Mouse (Mus musculus) retina, postnatal 1 day (tissue): ENCODE data around the gene Mllt10.
A peak's percentile ranks its signal among the peaks of the same experiment; 100 is the strongest.

ENCODE experiments used
- DNase-seq: peaks from one replicate; pipeline ENCODE4 v3.0.0-alpha.2; 2012

The Mllt10 gene

DNA sequence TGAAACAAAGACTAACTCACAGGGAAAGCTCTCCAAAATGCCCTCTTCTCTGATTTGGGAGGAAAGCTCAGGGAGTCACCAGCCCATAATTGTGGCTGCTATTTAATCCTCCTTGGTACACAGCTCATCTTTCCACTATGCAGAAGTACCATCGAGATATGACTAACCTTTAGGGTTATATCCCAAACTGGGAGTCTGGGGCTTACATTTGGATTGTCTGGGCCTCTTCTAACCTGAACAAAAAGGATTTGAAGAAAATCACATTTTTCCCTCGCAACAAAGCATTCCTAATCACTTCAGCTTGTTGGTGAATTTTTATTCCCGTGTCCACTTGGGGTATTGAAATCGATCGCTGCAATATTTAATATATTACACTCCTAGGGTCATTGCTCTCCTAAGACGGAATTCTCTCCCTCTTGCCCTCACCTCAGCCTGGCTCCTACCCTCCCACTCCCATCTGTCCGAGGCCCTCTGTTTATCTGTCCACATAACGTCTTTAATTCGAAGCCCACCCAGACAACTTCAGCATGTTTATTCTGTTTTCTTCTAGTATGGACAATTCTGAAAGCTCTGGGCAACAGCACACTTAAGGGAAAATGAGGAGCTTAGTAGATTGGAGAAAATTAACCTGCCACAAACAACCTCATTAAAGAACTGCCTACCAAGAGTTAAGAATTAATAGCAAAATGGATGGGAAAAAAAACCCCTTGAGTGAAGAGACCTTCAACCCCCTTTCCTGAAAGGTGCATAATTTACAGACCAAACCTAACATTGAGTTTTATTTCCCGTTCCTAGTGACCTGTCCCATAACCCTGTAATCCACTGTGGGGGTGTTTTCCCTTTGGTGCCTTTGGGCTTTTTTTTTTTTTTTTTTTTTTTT, 20.4 kb upstream of the Mllt10 start:
- peak; percentile 21 for DNase-seq

- DNase-seq: peak; percentile 48
Measured at GRCm38 (mm10) chr2:18037491-18037890, 17.5 kb upstream of the Mllt10 start, which contains the start of gene A930004D18Rik. TSS of gene A930004D18Rik (minus strand) at chr2:18037737.

GRCm38 (mm10) chr2:18038141-18038752, 16.8 kb upstream of the Mllt10 start:
- peak; percentile 24 for DNase-seq

DNA sequence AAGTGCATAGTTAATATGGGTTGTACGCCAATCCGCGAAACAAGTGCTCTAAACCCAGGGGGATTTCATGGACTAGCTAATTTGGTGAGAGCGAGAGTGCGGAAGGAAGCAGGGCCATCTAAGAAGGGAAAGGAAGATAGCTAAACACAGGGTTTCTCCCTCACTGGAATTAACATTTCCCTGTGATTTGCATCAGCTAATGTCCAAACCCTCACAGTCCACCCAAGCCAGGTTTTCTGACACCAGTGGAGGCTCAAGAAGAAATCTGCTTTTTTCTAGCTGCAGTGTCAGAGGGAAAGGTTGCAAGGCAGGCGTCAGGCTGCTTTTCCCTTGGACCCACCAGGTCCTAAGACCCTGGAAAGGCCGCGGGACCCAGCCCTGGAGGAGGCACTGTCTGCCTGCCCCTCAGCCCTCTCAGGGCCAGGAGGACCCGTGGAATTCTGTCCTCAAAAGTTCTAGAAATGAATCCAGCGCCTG, 16.1 kb upstream of the Mllt10 start:
- DNase-seq: peak; percentile 53

DNA sequence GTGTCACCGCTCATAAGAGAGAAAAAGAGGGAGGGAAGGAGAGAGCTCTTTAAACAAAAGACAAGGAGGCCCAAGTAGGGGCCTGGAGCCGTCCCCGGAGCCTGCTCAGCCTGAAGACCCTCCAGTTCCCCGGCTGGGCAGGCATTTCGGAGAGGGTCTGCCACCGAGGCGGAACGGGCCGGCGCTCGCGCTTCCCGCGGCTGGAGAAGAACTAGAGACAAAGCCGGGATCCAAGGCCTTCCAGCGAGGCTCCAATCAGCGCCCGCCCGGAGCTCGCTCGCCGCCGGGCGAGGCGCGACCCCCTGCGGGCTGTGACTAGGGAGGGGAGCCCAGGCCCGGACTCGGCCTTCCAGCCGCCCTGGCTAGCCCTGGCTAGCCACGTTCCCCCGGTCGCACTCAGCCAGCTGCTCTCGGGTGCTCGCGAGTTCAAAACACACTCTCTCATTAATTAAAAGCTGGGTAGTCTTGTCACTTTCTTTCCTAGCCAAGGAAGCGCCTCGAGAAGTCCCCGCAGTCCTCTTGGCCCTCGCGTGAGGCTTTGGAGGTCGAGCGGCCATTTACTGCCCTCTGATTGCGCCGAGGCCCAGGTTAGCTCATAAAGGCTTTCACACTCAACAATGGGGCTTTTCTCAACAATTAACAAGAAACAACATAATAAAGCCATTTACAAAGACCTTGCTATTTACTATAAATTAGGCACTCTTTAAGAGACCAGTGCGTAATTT, 15.3 kb upstream of the Mllt10 start:
- DNase-seq: peak; percentile 83

- DNase-seq: peak; percentile 71
Measured at GRCm38 (mm10) chr2:18040347-18041160, 14.5 kb upstream of the Mllt10 start.

DNA sequence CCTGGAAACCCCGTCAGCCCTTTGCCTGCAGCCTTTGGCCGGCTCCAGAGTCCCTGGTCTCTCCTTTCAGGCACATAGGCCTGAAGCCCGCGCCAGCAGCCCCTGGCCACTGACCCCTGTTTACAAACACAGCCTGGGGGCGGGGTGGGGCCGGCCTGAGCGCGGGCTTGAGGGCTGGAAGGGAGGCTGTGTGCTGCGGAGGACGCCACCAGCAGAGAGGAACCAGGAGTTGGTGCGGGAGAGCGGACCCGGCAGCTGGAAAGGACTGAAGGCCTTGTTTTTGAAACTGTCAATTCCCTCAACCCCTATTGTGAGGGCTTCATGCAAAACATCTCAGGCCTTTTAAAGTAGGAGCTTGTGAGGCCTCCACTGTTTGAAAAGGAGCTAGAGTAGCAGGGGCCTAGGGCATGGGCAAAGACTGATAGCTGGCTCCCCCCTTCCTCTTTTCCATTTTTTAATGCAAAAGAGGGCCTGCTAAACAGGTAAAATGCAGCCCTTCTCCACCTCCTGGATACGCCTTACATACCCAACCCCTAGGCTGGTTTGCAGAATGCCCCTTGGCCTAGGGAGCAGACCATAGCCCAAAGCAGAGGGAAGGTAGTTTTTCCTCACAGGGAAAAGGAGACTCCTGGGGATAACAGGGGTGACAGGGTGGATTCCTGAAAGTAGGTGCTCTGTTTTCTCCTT, 13.7 kb upstream of the Mllt10 start:
- DNase-seq: peak; percentile 87

DNA sequence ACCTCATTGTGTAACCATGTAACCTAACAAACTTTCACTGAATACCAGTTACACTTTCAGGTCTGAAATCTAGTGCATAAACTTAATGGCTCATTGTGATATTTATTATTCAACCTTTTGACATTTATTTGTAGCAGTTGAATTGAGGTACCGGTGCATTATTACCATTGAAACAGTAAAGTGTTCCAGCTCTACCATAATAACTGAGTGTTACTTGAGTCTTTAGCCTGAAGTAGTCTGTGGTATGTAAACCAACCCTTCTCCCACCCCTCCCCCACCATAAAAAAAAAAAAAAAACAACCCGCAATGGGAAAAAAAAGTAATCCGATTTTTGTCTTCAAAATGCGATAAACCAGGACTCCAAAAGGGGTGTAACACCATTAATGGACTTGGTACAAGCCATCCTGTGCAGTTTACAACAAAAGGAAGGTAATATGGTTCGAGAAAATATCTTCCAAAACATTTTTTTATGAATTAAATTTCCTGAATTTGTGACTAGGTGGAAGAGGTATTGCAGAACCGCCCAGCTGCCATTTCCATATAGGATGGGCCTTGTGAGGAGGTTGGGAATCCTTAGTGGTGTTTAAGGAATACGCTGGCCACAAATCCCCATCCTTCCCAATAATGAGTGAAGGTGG, 9.8 kb upstream of the Mllt10 start:
- peak; percentile 38 for DNase-seq

DNA sequence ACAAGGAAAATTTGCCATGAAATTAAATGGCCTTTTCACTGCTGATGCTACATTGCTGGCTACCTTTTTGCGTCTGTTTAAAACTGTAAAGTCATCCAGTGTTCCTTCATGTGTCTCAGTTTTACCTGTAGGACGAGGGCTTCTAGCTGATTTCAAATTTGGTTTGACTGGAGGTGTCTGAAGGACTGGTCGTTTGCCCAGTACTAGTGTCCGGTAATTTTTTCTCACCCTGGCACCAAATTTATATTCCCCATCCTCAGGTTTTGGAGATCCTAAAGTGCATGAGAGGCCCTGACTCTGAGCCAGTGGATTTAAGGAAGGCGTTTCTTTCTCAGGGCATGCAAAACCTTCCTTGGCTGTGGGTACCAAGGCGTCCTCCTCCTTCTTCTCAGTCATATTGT, 9.3 kb upstream of the Mllt10 start:
- DNase-seq: peak; percentile 35

- no peak for DNase-seq
Measured at GRCm38 (mm10) chr2:18046186-18046585, 8.9 kb upstream of the Mllt10 start.

GRCm38 (mm10) chr2:18046758-18047645, 8.0 kb upstream of the Mllt10 start:
- peak; percentile 80 for DNase-seq

- DNase-seq: peak; percentile 90
Measured at GRCm38 (mm10) chr2:18047646-18048452, 7.2 kb upstream of the Mllt10 start.

DNA sequence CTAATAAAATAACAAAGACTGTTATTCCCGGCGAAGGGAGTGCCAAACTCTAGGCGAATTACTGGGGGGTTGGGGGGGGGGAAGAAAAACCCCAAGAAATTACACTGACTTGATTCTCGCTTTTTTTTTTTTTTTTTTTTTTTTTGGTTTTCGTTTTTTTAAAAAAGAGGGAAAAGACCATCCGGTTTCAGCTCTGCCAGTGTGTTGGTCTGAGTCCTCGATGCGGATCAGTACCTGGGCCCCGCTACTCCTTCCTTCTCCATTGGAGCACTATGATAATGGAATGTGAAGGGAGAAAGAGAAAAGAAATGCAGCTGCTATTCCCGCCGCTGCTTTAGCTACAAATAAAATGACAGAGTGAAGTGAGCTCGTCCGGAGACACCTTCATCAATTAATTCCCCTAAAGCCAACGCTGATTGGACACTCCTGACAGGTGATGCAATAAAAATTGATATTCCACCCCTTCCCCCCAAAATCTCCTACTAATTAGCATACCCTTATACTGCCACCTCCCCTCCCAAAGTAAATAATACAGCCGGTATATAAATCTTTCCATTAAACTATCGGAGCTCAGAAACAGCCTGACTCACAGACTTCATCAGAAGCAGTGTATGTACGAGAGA, 6.5 kb upstream of the Mllt10 start, which contains the start of gene Skida1:
TSS of gene Skida1 (minus strand) at position 599 of the 623 bp plus-strand sequence.
- DNase-seq: peak; percentile 78

DNA sequence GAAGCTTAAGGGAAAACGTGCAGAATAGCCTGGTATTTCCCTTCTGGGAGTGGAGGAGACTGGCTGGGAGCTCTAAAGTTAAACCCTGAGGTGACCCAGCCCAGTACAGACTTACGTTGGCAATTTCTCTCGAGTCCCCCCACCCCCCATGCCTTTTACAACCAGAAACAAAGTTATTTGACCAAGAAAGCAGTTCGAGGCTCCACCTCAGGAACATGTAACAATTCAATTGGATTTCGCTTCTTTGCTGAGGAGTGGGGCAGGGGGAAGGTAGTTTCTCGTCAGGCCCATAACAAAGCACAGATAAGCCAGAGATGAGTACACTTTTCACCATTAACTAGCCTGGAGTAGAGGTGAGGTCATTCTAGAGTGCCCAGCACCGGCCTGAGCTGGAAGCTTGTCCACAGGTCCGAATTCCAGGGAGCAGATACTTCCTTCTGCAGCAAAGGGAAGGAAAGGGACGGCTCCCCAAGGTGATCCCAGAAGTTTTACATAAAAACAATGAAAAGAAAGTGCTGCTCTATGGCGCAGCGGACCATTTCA, 5.7 kb upstream of the Mllt10 start:
- peak; percentile 58 for DNase-seq

DNA sequence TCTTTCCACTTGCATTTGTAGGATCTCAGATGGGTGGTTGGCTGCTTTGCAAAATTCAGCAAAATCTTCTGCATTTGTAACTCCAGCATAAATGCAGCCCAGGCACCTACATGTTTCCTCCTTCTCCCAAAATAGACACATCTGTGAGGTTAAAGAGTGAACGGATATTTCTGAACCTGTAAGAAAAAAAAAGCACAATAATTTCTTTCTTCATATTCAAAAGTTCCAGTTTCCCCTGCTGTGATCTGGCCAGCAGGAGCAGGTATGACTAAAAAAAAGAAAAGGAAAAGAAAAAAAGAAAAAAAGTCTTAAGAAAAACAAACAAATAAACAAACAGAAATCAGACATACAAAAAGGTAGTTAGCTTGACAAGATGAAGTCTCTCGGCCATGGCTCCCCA, 5.0 kb upstream of the Mllt10 start:
- no peak for DNase-seq

DNA sequence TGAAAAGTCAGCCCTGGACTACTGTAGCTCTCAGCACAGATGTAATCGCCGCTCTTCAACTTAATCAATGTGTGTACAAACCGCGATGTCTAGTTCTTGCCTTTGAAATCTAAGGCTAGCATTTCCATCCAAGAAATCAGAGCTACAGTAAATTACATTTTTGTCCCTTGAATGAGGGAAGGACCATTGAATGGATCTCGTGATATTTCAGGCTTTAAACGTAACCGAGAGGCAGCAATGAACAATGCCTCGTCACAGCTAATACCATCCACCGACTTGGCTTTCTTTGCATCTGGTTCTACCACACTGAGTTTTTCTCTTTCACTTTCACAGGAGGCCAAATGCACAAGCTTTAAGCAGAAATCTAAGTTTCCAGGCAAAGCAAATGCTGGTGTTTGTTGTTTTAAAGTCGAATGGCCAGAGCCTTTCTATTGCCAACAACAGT, 4.5 kb upstream of the Mllt10 start:
- DNase-seq: peak; percentile 69

GRCm38 (mm10) chr2:18051026-18051830, 3.8 kb upstream of the Mllt10 start:
- peak; percentile 73 for DNase-seq

DNA sequence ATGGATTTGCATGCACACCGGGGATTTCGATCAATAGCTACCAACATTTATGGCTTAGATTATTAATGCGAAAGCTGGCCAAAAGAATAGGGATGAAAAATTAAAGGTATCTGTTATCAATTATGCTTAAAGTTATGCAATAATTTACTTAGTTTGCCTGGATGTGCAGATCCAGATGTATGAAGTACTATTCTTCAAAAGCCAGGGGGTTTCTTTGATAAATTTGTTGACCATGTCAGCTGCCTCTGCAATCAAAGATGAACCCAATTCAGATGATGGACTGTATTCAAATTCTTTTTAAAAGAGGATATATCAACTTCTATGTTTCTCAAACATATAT, 3.2 kb upstream of the Mllt10 start:
- no peak for DNase-seq
